Mouse (Mus musculus) c-Kit-positive CD71-positive TER-119-negative erythroid progenitor cells, embryonic 14.5 days (primary cell): ENCODE data around the gene Gm11060.

Experiments
- DNase-seq: peaks from one replicate; pipeline ENCODE4 v3.0.0-alpha.2; 2013; ENCODE audit warnings: low read depth

The Gm11060 gene

GRCm38 (mm10) chr2:105117669-105118068 is 25.9 kb downstream of the Gm11060 start:
- no peak for DNase-seq

- no peak for DNase-seq
Observed at GRCm38 (mm10) chr2:105122216-105122615, 30.4 kb downstream of the Gm11060 start.

- no peak for DNase-seq
Observed at GRCm38 (mm10) chr2:105122886-105123285, 31.1 kb downstream of the Gm11060 start.

- DNase-seq: no peak
Observed at GRCm38 (mm10) chr2:105123431-105123830, 31.6 kb downstream of the Gm11060 start.

- DNase-seq: no peak
Observed at GRCm38 (mm10) chr2:105123881-105124280, 32.1 kb downstream of the Gm11060 start.

GRCm38 (mm10) chr2:105124391-105124790 is 32.6 kb downstream of the Gm11060 start:
- DNase-seq: no peak

- no peak for DNase-seq
Observed at GRCm38 (mm10) chr2:105125205-105125604, 33.4 kb downstream of the Gm11060 start.

- DNase-seq: no peak
Observed at GRCm38 (mm10) chr2:105125641-105126040, 33.8 kb downstream of the Gm11060 start.

GRCm38 (mm10) chr2:105126279-105126678 is 34.5 kb downstream of the Gm11060 start, which contains the start of gene Wt1:
Wt1 (plus strand) TSS chr2:105126529.
- no peak for DNase-seq

- no peak for DNase-seq
Observed at GRCm38 (mm10) chr2:105126691-105127530, 35.1 kb downstream of the Gm11060 start.

- no peak for DNase-seq
Observed at GRCm38 (mm10) chr2:105127531-105128480, 36.0 kb downstream of the Gm11060 start.

GRCm38 (mm10) chr2:105128564-105128963 is 36.7 kb downstream of the Gm11060 start:
- no peak for DNase-seq

GRCm38 (mm10) chr2:105130351-105131060 is 38.7 kb downstream of the Gm11060 start:
- no peak for DNase-seq

- DNase-seq: no peak
Observed at GRCm38 (mm10) chr2:105131061-105131810, 39.4 kb downstream of the Gm11060 start.

GRCm38 (mm10) chr2:105131811-105132100 is 39.9 kb downstream of the Gm11060 start:
- no peak for DNase-seq

GRCm38 (mm10) chr2:105132300-105132699 is 40.5 kb downstream of the Gm11060 start:
- no peak for DNase-seq

GRCm38 (mm10) chr2:105132933-105133795 is 41.3 kb downstream of the Gm11060 start:
- DNase-seq: no peak

- DNase-seq: no peak
Observed at GRCm38 (mm10) chr2:105134296-105134695, 42.5 kb downstream of the Gm11060 start.

GRCm38 (mm10) chr2:105139471-105139870 is 47.7 kb downstream of the Gm11060 start:
- no peak for DNase-seq

GRCm38 (mm10) chr2:105141371-105141770 is 49.6 kb downstream of the Gm11060 start:
- no peak for DNase-seq
